Mouse (Mus musculus): ENCODE measurements around the gene Map4k4. TPM values are rescaled to one million over a fixed set of nuclear protein-coding genes. Genes with fewer than 3 reads are reported as not detected.

Map4k4 gene
- polyA plus RNA-seq, 1 experiment from 2014 or later = 25.1 TPM

DNA sequence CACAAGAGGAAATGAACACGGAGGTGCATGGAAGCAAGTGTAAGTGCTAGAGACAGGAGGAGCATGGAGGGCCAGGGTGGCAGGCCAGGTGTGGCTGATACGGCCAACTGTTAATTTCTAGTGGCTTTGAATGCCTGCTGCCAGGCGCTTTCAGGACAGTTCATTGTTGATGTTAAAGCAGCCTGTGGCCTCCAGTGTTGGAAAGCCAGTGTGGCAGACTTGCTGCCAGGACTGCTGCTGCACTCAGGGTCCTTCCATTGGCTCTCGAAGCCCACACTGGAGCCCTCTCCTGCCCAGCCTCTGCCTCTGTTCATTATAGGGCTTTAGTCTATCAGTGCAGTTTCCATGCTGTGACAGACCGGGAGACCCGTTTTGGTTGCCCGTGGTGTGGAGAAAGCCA lies 30.3 kb downstream of the Map4k4 start:
- 76% methylated on average over 7 of the region's 7 CpGs for WGBS
- no peak overlapping the region for H3K27ac ChIP-seq (replicated peaks)
- H3K36me3 ChIP-seq = peaks cover 16% of the 10 kb centered on the region
- H3K27me3 ChIP-seq (ENCODE audit: low read depth, poor library complexity, severe bottlenecking) = no peaks in the 10 kb centered on the region
- no peak for DNase-seq (ENCODE audit: low spot score)
- no peak overlapping the region for H3K4me3 ChIP-seq
- peaks cover 78% of the 10 kb centered on the region for H3K4me1 ChIP-seq
- no peaks in the 10 kb centered on the region for H3K9me3 ChIP-seq (replicated peaks)

DNA sequence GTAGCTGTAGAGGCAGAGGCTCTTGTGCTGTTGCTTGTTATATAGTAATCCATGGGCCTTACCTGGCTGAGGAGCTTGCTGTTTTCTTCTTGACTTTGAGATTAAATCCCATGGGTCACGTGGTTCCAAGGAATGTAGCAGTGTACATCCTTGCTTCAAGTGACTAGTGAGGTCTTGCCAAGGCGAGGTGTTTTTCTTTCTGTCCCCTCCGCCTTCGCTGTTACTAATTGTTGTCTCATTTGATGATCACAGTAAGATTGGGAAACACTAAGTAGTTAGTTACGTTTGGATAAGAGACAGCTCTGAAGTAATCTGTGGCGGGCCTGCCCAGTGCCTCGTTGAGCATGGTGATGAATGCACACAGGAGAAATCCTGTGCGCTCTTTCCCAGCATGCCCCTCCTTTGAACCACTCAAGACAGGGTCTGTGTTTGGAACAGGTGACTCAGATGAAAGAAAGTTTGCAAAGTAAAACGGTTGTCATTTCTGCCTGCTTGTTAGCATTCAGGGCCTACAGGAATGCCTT lies 31.6 kb downstream of the Map4k4 start:
- Histone ChIP-seq H3K36me3 (peaks cover 10% of the 10 kb centered on the region), H3K4me1 (peaks cover 88% of the 10 kb centered on the region), H3K27me3 (ENCODE audit: low read depth, poor library complexity, severe bottlenecking) (no peaks in the 10 kb centered on the region), H3K27ac (replicated peaks) (no peak overlapping the region), H3K4me3 (no peak overlapping the region), H3K9me3 (replicated peaks) (no peaks in the 10 kb centered on the region)
- WGBS = 72% methylated on average over 9 of the region's 9 CpGs
- DNase-seq (ENCODE audit: low spot score) = no peak

DNA sequence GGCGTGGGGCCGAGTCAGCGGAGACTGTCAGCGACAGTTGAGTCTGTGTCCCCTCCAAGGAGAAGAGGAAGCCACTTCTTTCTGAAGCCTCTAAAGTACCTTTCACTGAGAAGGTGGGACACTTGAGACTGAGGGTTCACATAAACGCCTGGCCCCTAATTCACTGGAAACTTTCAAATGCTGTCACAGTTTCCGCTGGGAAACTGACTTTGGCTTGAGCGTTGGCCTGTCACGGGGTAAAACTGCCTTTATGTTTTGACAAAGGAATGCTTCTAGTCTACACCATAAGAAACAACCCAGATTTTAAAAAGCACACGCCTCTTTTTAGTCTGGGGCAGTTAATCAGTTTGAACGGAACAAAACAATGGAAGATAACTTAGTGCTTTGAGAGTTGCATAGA lies 32.2 kb downstream of the Map4k4 start:
- H3K27ac ChIP-seq (replicated peaks) = no peak overlapping the region
- no peak overlapping the region for H3K4me3 ChIP-seq
- no peak for DNase-seq (ENCODE audit: low spot score)
- H3K36me3 ChIP-seq = peaks cover 10% of the 10 kb centered on the region
- no peaks in the 10 kb centered on the region for H3K27me3 ChIP-seq (ENCODE audit: low read depth, poor library complexity, severe bottlenecking)
- no peaks in the 10 kb centered on the region for H3K9me3 ChIP-seq (replicated peaks)
- H3K4me1 ChIP-seq = peaks cover 92% of the 10 kb centered on the region
- 78% methylated on average over 10 of the region's 10 CpGs for WGBS

DNA sequence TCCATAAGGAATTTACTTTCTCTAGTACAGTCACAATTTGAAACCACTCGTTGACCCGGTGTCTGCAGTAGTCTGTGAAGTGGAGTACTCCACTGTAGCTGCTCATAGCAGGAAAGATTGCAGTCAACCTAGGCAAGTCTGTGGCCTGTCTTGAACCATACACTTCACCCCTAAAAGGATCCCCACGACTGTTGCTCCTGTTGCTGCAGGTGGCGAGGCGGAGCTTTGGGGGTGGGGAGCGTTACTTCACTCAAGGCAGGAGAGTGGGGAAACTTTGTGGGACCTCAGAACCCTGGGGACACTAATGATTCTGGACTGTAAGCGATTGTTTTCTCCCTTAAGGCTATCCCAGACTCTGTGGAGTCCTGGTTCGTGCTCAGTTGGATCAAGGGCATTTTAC lies 34.2 kb downstream of the Map4k4 start:
- H3K27ac ChIP-seq (replicated peaks) = no peak overlapping the region
- DNase-seq (ENCODE audit: low spot score) = no peak
- H3K9me3 ChIP-seq (replicated peaks) = no peaks in the 10 kb centered on the region
- H3K36me3 ChIP-seq = peaks cover 18% of the 10 kb centered on the region
- 0 out of 2 replicates have a peak overlapping the region, but pooled peaks have one; percentile 16 for H3K4me3 ChIP-seq
- H3K27me3 ChIP-seq (ENCODE audit: low read depth, poor library complexity, severe bottlenecking) = no peaks in the 10 kb centered on the region
- 23% methylated on average over 8 of the region's 8 CpGs for WGBS
- H3K4me1 ChIP-seq = peaks cover 90% of the 10 kb centered on the region

DNA sequence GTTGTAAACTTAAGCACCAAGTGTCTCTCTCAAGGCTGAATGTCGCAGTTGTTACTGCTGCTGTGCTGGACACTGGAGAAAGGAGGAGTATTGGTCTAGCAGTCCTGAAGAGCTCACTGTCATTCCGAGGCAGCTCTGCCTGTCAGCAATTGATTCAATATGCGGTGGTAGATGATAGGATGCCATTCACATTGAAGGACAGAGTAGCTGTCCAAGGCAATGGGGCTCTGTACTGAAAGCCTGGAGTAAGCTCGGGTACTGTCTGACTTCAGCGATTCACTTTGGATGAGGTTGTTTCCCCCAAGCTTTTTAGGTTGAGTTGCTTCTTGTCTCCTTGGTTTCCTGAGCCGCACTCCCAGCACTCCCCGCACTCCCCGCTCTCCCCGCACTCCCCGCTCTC lies 34.9 kb downstream of the Map4k4 start:
- no peak for DNase-seq (ENCODE audit: low spot score)
- no peaks in the 10 kb centered on the region for H3K9me3 ChIP-seq (replicated peaks)
- H3K27me3 ChIP-seq (ENCODE audit: low read depth, poor library complexity, severe bottlenecking) = no peaks in the 10 kb centered on the region
- 1% methylated on average over 10 of the region's 10 CpGs for WGBS
- H3K27ac ChIP-seq (replicated peaks) = peak overlapping the region; percentile 42; the same call in 1 of the 2 replicates
- peaks cover 18% of the 10 kb centered on the region for H3K36me3 ChIP-seq
- peaks cover 90% of the 10 kb centered on the region for H3K4me1 ChIP-seq
- H3K4me3 ChIP-seq = peak overlapping the region; percentile 55

DNA sequence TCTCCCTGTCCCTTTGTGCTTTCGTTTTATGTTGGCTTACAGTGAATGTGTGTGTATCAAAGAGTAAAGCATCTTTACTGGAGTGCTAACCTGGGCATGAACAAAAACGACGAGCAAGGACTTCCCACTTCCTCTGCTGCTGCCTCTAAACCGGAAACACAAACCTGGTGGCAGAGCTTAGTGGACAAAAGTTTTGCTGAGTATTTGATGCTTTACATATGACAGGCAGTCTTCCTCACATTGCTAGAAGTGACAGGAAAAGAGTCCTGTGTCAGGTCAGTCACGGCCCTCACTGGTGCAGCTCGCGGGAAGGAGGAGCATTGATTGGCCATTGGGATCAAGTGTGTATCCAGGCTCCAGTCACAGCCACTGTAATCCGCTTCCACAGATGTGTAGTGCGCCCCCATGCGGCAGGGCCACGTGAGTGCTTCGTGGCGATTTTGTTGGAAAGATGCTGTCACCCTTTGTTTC lies 35.7 kb downstream of the Map4k4 start:
- H3K36me3 ChIP-seq = peaks cover 18% of the 10 kb centered on the region
- H3K27me3 ChIP-seq (ENCODE audit: low read depth, poor library complexity, severe bottlenecking) = no peaks in the 10 kb centered on the region
- WGBS = under 1% methylated on average over 13 of the region's 13 CpGs
- H3K9me3 ChIP-seq (replicated peaks) = no peaks in the 10 kb centered on the region
- DNase-seq (ENCODE audit: low spot score) = peak; percentile 85
- H3K27ac ChIP-seq (replicated peaks) = peak overlapping the region; percentile 42; the same call in 1 of the 2 replicates
- peak overlapping the region; percentile 55 for H3K4me3 ChIP-seq
- peaks cover 90% of the 10 kb centered on the region for H3K4me1 ChIP-seq

DNA sequence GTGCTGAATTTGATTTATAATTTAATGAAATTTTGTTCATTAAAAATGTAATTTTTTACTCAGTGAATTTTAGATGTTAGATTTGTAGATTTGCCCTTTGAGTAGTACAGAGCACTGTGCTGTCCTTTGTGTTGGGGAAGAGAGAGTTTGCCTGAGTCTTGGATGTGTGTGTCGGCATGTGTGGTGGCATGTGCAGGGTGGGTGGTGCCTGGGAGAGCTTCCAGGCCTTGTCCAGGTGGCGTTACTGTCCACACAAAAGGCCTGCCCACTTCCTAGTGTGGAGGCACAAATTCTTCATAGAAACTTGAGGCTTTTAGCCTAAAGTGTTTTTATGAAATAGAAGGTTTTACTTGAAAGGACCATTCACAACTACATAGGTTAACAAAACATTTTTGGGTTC lies 36.2 kb downstream of the Map4k4 start:
- Histone ChIP-seq H3K27ac (replicated peaks) (no peak overlapping the region), H3K4me3 (no peak overlapping the region), H3K36me3 (peaks cover 18% of the 10 kb centered on the region), H3K9me3 (replicated peaks) (no peaks in the 10 kb centered on the region), H3K27me3 (ENCODE audit: low read depth, poor library complexity, severe bottlenecking) (no peaks in the 10 kb centered on the region), H3K4me1 (peaks cover 90% of the 10 kb centered on the region)
- 59% methylated on average over 2 of the region's 2 CpGs for WGBS
- no peak for DNase-seq (ENCODE audit: low spot score)

DNA sequence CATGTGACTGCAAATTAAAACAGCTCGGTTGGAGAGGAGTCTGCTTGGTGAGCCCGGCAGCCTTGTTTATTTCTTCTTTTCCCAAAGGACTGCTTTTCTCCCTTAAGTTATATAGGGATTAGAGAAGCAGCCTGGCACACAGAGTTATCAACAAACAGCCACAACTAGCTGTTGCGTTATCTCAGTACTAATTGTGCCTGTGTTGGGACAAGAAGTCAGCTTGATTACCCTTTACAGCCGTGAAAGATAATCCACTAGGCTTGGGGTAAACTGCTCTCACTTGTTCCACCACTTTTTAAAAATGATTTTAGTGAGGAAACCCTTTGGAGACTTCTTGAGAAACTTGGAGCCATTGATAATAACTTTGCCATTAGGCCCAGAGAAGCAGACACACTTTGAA lies 36.9 kb downstream of the Map4k4 start:
- H3K27me3 ChIP-seq (ENCODE audit: low read depth, poor library complexity, severe bottlenecking) = no peaks in the 10 kb centered on the region
- H3K27ac ChIP-seq (replicated peaks) = no peak overlapping the region
- H3K4me1 ChIP-seq = peaks cover 90% of the 10 kb centered on the region
- 67% methylated on average over 4 of the region's 4 CpGs for WGBS
- H3K36me3 ChIP-seq = peaks cover 17% of the 10 kb centered on the region
- no peak overlapping the region for H3K4me3 ChIP-seq
- DNase-seq (ENCODE audit: low spot score) = no peak
- no peaks in the 10 kb centered on the region for H3K9me3 ChIP-seq (replicated peaks)

DNA sequence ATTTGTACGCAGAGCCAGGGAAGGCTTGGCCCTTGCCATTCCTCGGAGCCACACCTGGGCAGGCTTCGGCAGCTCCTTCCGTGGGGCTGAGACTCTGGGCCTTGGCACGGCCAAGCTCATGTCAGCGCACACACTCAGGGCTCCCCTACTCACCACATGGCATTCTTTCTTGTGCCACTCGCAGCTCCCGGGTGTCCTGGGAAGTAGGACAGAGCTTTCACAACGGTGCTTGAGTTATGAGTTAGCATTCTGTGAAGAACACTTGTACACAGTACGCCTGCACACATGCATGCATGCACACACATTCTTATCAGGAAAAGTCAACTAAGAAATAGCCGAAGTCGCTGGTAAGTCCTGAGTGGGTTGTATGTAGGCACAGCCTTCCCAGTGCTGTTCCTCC lies 38.7 kb downstream of the Map4k4 start:
- Histone ChIP-seq H3K4me3 (no peak overlapping the region), H3K9me3 (replicated peaks) (no peaks in the 10 kb centered on the region), H3K27ac (replicated peaks) (no peak overlapping the region), H3K27me3 (ENCODE audit: low read depth, poor library complexity, severe bottlenecking) (no peaks in the 10 kb centered on the region), H3K4me1 (peaks cover 92% of the 10 kb centered on the region), H3K36me3 (peaks cover 7% of the 10 kb centered on the region; the same call in 1 of the 2 replicates)
- WGBS = 91% methylated on average over 12 of the region's 12 CpGs
- no peak for DNase-seq (ENCODE audit: low spot score)

DNA sequence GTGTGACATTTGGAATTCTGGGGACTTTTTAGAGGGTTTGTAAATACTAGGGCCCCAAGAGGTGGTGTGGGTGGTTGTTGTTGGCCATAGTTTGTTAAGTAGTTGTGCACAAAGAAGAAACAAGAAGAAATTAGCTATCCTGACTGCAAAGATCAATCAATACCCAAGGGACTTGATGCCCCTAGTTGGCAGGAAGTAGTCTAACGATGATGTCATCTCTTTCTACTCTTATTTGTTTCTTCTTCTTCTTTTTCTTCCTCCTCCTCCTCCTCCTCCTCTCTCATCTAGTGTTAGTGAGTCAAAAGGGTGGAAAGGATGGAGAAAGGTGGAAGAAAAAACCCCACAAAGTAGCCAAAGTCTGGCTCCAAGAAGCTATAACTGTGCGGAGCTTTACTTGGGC lies 39.6 kb downstream of the Map4k4 start:
- Histone ChIP-seq H3K36me3 (peaks cover 7% of the 10 kb centered on the region; the same call in 1 of the 2 replicates), H3K4me1 (peaks cover 92% of the 10 kb centered on the region), H3K4me3 (no peak overlapping the region), H3K27ac (replicated peaks) (no peak overlapping the region), H3K27me3 (ENCODE audit: low read depth, poor library complexity, severe bottlenecking) (no peaks in the 10 kb centered on the region), H3K9me3 (replicated peaks) (no peaks in the 10 kb centered on the region)
- WGBS = 90% methylated on average over 2 of the region's 2 CpGs
- DNase-seq (ENCODE audit: low spot score) = no peak

DNA sequence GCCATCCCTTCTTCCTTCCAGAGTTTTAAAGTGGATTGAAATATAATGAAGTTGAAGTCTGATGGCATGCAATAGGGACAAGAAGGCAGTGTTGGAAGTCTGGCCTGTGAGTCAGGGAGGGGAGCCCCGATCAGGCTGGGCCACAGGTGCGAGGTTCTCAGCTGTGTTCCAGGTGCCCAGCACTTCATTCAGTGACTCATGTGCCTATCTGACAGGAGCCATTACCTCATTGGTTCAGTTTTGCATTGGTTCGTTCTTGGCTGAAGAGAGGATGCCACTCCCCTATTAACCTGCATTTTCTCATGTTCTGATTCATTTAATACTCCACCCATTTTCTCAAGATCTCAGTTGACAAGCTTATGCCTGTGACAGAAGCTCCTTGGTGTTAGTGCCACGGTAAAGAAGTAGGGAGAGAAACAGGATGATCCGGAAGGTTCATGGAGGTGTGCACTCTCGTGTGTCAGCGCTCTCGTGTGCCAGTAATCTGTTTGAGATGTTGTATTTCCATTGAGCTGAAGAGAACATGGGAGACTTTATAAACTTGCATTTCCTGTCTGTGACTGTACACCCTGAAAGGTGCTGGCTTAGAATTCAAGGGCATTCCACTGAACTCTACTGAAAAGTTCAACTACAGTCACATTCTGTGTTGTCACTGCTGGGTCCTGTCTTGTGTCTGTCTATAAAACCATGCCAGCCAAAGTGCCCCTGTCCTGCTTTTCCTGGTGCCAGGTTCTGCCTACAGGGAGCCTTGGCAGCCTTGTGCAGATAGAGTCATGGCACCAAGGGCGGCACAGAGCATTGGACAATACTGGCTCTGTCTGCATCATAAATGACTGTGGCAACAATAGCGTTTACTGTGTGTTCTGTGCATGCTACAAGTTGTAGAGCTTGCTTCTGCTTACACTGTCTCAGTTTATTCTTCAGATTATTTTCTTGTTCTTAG lies 40.8 kb downstream of the Map4k4 start:
- WGBS = 89% methylated on average over 10 of the region's 10 CpGs
- DNase-seq (ENCODE audit: low spot score) = no peak
- no peak overlapping the region for H3K27ac ChIP-seq (replicated peaks)
- no peaks in the 10 kb centered on the region for H3K27me3 ChIP-seq (ENCODE audit: low read depth, poor library complexity, severe bottlenecking)
- H3K4me3 ChIP-seq = no peak overlapping the region
- H3K9me3 ChIP-seq (replicated peaks) = no peaks in the 10 kb centered on the region
- peaks cover 7% of the 10 kb centered on the region; the same call in 1 of the 2 replicates for H3K36me3 ChIP-seq
- H3K4me1 ChIP-seq = peaks cover 90% of the 10 kb centered on the region

DNA sequence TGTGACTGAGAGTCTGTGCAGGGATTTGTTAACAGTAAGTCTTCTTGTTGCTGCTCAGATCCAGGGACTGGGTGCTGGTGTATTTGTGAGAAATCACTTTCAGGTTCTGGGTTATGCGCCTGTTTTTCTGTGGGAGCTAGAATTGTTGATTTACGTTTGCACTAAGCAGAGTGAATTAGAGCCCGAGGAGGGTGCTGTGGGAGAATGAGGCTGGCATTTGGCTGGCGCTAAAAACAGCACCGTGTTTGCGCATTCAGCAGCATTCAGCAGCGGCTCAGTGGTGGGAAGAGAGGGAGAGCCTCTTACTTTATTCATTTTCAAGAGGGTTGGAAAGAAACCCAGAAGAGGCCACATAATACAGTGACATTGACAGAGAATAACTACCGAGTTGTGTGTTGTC lies 42.2 kb downstream of the Map4k4 start:
- Histone ChIP-seq H3K36me3 (peaks cover 7% of the 10 kb centered on the region; the same call in 1 of the 2 replicates), H3K27ac (replicated peaks) (peak overlapping the region; percentile 30; the same call in 1 of the 2 replicates), H3K4me1 (peaks cover 93% of the 10 kb centered on the region), H3K27me3 (ENCODE audit: low read depth, poor library complexity, severe bottlenecking) (no peaks in the 10 kb centered on the region), H3K9me3 (replicated peaks) (no peaks in the 10 kb centered on the region), H3K4me3 (no peak overlapping the region)
- no peak for DNase-seq (ENCODE audit: low spot score)
- WGBS = 44% methylated on average over 8 of the region's 8 CpGs
